Mouse (Mus musculus) limb, embryonic 13.5 days (tissue): Measurements from ENCODE around the gene Tmem178b. TPM values are rescaled to one million over a fixed set of nuclear protein-coding genes. Genes with fewer than 3 reads are reported as not detected.

Experiments
- ATAC-seq: fragments of 200-750 bp; cut with Nextera tagmentation; 2 replicates; pipeline ENCODE4 v1.8.0; 2017; ENCODE audit warnings: low read depth, moderate number of reproducible peaks, moderate TSS enrichment; ENCODE audit not compliant: low FRiP score
- H3K27ac ChIP-seq: fragments of 300-500 bp; sonication (generic); 2 replicates; pipeline ENCODE4 v1.5.1; 2015; ENCODE audit warnings: inconsistent platforms, mild to moderate bottlenecking, moderate library complexity
- H3K27me3 ChIP-seq: fragments of 300-500 bp; sonication (generic); 2 replicates; pipeline ENCODE4 v1.6.1; 2015; ENCODE audit warnings: mild to moderate bottlenecking, inconsistent platforms
- H3K36me3 ChIP-seq: fragments of 300-500 bp; sonication (generic); 2 replicates; pipeline ENCODE4 v1.6.1; 2015; ENCODE audit warnings: inconsistent platforms, mild to moderate bottlenecking, moderate library complexity
- H3K4me1 ChIP-seq: fragments of 300-500 bp; sonication (generic); 2 replicates; pipeline ENCODE4 v1.6.1; 2015; ENCODE audit warnings: inconsistent platforms
- H3K4me2 ChIP-seq: fragments of 300-500 bp; sonication (generic); replicated peaks from 2 replicates; pipeline ENCODE4 v1.6.1; 2015; ENCODE audit warnings: inconsistent platforms, mild to moderate bottlenecking, moderate library complexity
- H3K4me3 ChIP-seq: fragments of 300-500 bp; sonication (generic); 2 replicates; pipeline ENCODE4 v1.5.1; 2015; ENCODE audit warnings: moderate library complexity, mild to moderate bottlenecking, inconsistent platforms
- H3K9ac ChIP-seq: fragments of 300-500 bp; sonication (generic); 2 replicates; pipeline ENCODE4 v1.6.1; 2015; ENCODE audit warnings: mild to moderate bottlenecking, inconsistent platforms
- H3K9me3 ChIP-seq: fragments of 300-500 bp; sonication (generic); 2 replicates; pipeline ENCODE4 v1.6.1; 2016; ENCODE audit warnings: inconsistent platforms
- WGBS: fragments of 180-500 bp; shearing (Covaris S2); methylation state at CpG from one replicate; pipeline ENCODE4 v1.1.7; 2015; 5-methylcytosine and 5-hydroxymethylcytosine counted together
- polyA plus RNA-seq: library from polyadenylated mRNA; unstranded; fragments of >200 nt; fragmentation: Nextera tagmentation; extraction: Ambion mirVana; gene quantifications from 2 replicates; pipeline ENCODE4 v1.2.1, GENCODE M21; 2015

Tmem178b gene
- polyA plus RNA-seq, 1 experiment from 2014 or later, result 1.3 TPM

- H3K36me3 ChIP-seq, result no peaks in the 10 kb centered on the region
- no peak overlapping the region for H3K27ac ChIP-seq
- ATAC-seq, result no peak
- no peak overlapping the region for H3K4me2 ChIP-seq
- 45% methylated on average over 3 of the region's 3 CpGs for WGBS
- no peak overlapping the region for H3K4me3 ChIP-seq
- no peaks in the 10 kb centered on the region for H3K9me3 ChIP-seq
- H3K9ac ChIP-seq, result no peak overlapping the region
- H3K4me1 ChIP-seq, result no peaks in the 10 kb centered on the region
- no peaks in the 10 kb centered on the region for H3K27me3 ChIP-seq
Measured at GRCm38 (mm10) chr6:39936590-39936989, 63.5 kb downstream of the Tmem178b start.

GRCm38 (mm10) chr6:39940920-39941319 is 67.8 kb downstream of the Tmem178b start:
- H3K36me3 ChIP-seq, result no peaks in the 10 kb centered on the region

GRCm38 (mm10) chr6:39944854-39945253 is 71.8 kb downstream of the Tmem178b start:
- no peak overlapping the region for H3K4me3 ChIP-seq
- H3K27ac ChIP-seq, result no peak overlapping the region
- H3K9ac ChIP-seq, result no peak overlapping the region
- H3K27me3 ChIP-seq, result no peaks in the 10 kb centered on the region
- H3K36me3 ChIP-seq, result no peaks in the 10 kb centered on the region
- no peak for ATAC-seq
- no peaks in the 10 kb centered on the region for H3K4me1 ChIP-seq
- no peaks in the 10 kb centered on the region for H3K9me3 ChIP-seq
- 78% methylated on average over 9 of the region's 9 CpGs for WGBS
- no peak overlapping the region for H3K4me2 ChIP-seq

More at GRCm38 (mm10) chr6:39940920-39941319, 67.8 kb downstream of the Tmem178b start:
- Histone ChIP-seq H3K4me2 (no peak overlapping the region), H3K27ac (no peak overlapping the region), H3K4me1 (no peaks in the 10 kb centered on the region), H3K9ac (no peak overlapping the region), H3K27me3 (no peaks in the 10 kb centered on the region), H3K4me3 (no peak overlapping the region), H3K9me3 (no peaks in the 10 kb centered on the region)
- no peak for ATAC-seq
- WGBS, result 78% methylated on average over 7 of the region's 7 CpGs

- no peak for ATAC-seq
- 78% methylated on average over 5 of the region's 5 CpGs for WGBS
- H3K9me3 ChIP-seq, result no peaks in the 10 kb centered on the region
- H3K4me1 ChIP-seq, result no peaks in the 10 kb centered on the region
- no peak overlapping the region for H3K4me3 ChIP-seq
- no peak overlapping the region for H3K9ac ChIP-seq
- H3K27ac ChIP-seq, result no peak overlapping the region
- no peak overlapping the region for H3K4me2 ChIP-seq
- H3K36me3 ChIP-seq, result no peaks in the 10 kb centered on the region
- no peaks in the 10 kb centered on the region for H3K27me3 ChIP-seq
Measured at GRCm38 (mm10) chr6:39945670-39946440, 72.8 kb downstream of the Tmem178b start.

- H3K27me3 ChIP-seq, result no peaks in the 10 kb centered on the region
- H3K27ac ChIP-seq, result no peak overlapping the region
- ATAC-seq, result no peak
- WGBS, result 80% methylated on average over 4 of the region's 4 CpGs
- no peaks in the 10 kb centered on the region for H3K4me1 ChIP-seq
- H3K4me2 ChIP-seq, result no peak overlapping the region
- H3K9ac ChIP-seq, result no peak overlapping the region
- H3K36me3 ChIP-seq, result no peaks in the 10 kb centered on the region
- no peaks in the 10 kb centered on the region for H3K9me3 ChIP-seq
- no peak overlapping the region for H3K4me3 ChIP-seq
Measured at GRCm38 (mm10) chr6:39946601-39947000, 73.5 kb downstream of the Tmem178b start.

GRCm38 (mm10) chr6:39953951-39954350 is 80.9 kb downstream of the Tmem178b start:
- Histone ChIP-seq H3K4me1 (no peaks in the 10 kb centered on the region), H3K4me3 (no peak overlapping the region), H3K4me2 (no peak overlapping the region), H3K27ac (no peak overlapping the region), H3K27me3 (no peaks in the 10 kb centered on the region), H3K9me3 (no peaks in the 10 kb centered on the region), H3K9ac (no peak overlapping the region), H3K36me3 (no peaks in the 10 kb centered on the region)
- no peak for ATAC-seq
- 76% methylated on average over 5 of the region's 5 CpGs for WGBS

- Histone ChIP-seq H3K4me3 (no peak overlapping the region), H3K9me3 (no peaks in the 10 kb centered on the region), H3K36me3 (no peaks in the 10 kb centered on the region), H3K4me1 (no peaks in the 10 kb centered on the region), H3K27me3 (no peaks in the 10 kb centered on the region), H3K4me2 (no peak overlapping the region), H3K9ac (no peak overlapping the region), H3K27ac (no peak overlapping the region)
- 79% methylated on average over 2 of the region's 2 CpGs for WGBS
- no peak for ATAC-seq
Measured at GRCm38 (mm10) chr6:39955211-39955610, 82.1 kb downstream of the Tmem178b start.

GRCm38 (mm10) chr6:39964606-39965005 is 91.5 kb downstream of the Tmem178b start:
- 73% methylated on average over 4 of the region's 4 CpGs for WGBS
- no peak overlapping the region for H3K9ac ChIP-seq

GRCm38 (mm10) chr6:39970281-39970680 is 97.2 kb downstream of the Tmem178b start:
- no peak for ATAC-seq
- no peak overlapping the region for H3K4me3 ChIP-seq
- no peaks in the 10 kb centered on the region for H3K4me1 ChIP-seq
- no peak overlapping the region for H3K27ac ChIP-seq
- no peaks in the 10 kb centered on the region for H3K27me3 ChIP-seq
- no peaks in the 10 kb centered on the region for H3K36me3 ChIP-seq
- no peak overlapping the region for H3K9ac ChIP-seq
- no peak overlapping the region for H3K4me2 ChIP-seq
- no peaks in the 10 kb centered on the region for H3K9me3 ChIP-seq

More at GRCm38 (mm10) chr6:39964606-39965005, 91.5 kb downstream of the Tmem178b start:
- Histone ChIP-seq H3K36me3 (no peaks in the 10 kb centered on the region), H3K27me3 (no peaks in the 10 kb centered on the region), H3K9me3 (no peaks in the 10 kb centered on the region), H3K27ac (no peak overlapping the region), H3K4me2 (no peak overlapping the region), H3K4me1 (no peaks in the 10 kb centered on the region), H3K4me3 (no peak overlapping the region)
- ATAC-seq, result no peak

GRCm38 (mm10) chr6:39978942-39979341 is 105.9 kb downstream of the Tmem178b start:
- Histone ChIP-seq H3K27me3 (no peaks in the 10 kb centered on the region), H3K4me2 (no peak overlapping the region), H3K36me3 (no peaks in the 10 kb centered on the region), H3K4me1 (no peaks in the 10 kb centered on the region), H3K9me3 (no peaks in the 10 kb centered on the region), H3K27ac (no peak overlapping the region), H3K9ac (no peak overlapping the region), H3K4me3 (no peak overlapping the region)
- 78% methylated on average over 4 of the region's 4 CpGs for WGBS
- ATAC-seq, result no peak

- no peak overlapping the region for H3K4me3 ChIP-seq
- ATAC-seq, result no peak
- H3K9me3 ChIP-seq, result no peaks in the 10 kb centered on the region
- H3K36me3 ChIP-seq, result no peaks in the 10 kb centered on the region
- H3K4me2 ChIP-seq, result no peak overlapping the region
- WGBS, result 81% methylated on average over 4 of the region's 4 CpGs
- H3K9ac ChIP-seq, result no peak overlapping the region
- no peak overlapping the region for H3K27ac ChIP-seq
- no peaks in the 10 kb centered on the region for H3K27me3 ChIP-seq
- no peaks in the 10 kb centered on the region for H3K4me1 ChIP-seq
Measured at GRCm38 (mm10) chr6:39990772-39991171, 117.7 kb downstream of the Tmem178b start.

GRCm38 (mm10) chr6:39991922-39992321 is 118.9 kb downstream of the Tmem178b start:
- Histone ChIP-seq H3K9me3 (no peaks in the 10 kb centered on the region), H3K36me3 (no peaks in the 10 kb centered on the region), H3K4me3 (no peak overlapping the region), H3K27ac (no peak overlapping the region), H3K9ac (no peak overlapping the region), H3K27me3 (no peaks in the 10 kb centered on the region), H3K4me2 (no peak overlapping the region), H3K4me1 (no peaks in the 10 kb centered on the region)
- no peak for ATAC-seq
- WGBS, result 54% methylated on average over 6 of the region's 6 CpGs
